In the genomic region with DNA sequence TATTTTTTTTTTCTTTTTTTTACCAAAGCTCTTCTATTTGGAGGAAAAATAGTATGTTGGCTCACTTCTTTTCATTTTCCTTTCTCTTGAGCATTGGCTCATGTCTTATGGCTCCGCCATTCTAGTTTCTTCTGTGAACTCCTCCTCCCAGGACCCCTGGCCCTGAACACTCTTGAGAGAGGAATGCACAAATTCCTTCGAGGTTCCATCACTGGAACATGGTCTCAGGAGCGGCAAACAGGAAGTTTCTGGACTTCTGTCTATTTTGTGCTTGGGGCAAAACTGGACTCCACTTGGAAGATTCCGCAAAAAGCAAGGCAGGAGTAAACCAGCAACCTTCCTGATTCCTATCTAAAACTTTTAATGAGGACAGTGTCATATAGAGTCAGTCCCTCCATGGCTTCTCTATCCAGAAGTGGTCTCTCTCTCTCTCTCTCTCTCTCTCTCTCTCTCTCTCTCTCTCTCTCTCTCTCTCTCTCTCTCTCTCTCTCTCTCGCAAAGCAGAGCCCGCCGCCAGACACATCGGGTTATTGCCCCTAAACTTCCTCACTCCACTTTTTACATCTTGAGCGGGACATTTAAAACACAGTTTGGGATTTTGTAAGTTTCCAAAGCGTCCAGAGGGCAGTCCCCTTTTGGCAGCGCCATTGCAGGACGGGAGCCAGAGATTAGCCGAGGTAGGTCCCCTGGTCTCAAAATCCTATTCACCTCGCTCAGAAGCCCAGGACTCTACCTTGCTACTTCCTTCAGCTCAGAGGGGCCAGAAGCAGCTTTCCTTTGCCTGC, we compare ENCODE assay signal across 8 mouse cellular contexts. TPM values are rescaled to one million over a fixed set of nuclear protein-coding genes. Genes with fewer than 3 reads are reported as not detected.
DNase-seq lines count a peak whose midpoint lies in the region; ATAC-seq and TF ChIP-seq lines count a peak whose summit lies in the region.

A gene (plus strand): TSS at position 399 of the 785 bp plus-strand sequence.

- TF ChIP-seq CTCF in spleen, adult 2 months (IDR thresholded peaks at IDR 0.05; ENCODE audit: extremely low read depth, insufficient read depth, insufficient read length, insufficient replicate concordance), result no peak
- TF ChIP-seq CTCF in intestine, postnatal 0 days (IDR thresholded peaks at IDR 0.05; ENCODE audit: low read depth), result no peak

- DNase-seq in spleen, adult 2 months (ENCODE audit: low read depth in 1 of 2, low spot score in 2 of 2), result no peak
- DNase-seq in spleen, postnatal 4 days (ENCODE audit: low spot score in 2 of 2), result no peak
- peak; percentile 54 for DNase-seq in embryo, embryonic 10.5 days (ENCODE audit: low spot score)
- peak; percentile 78 for DNase-seq in heart, adult 11 months
- no peak for DNase-seq in spleen, postnatal 14 days (ENCODE audit: low spot score in 2 of 2)
- no peak for DNase-seq in spleen, adult 12 weeks (ENCODE audit: low spot score)

- no peaks in the 10 kb centered on the region for H3K4me1 ChIP-seq in spleen, adult 2 months (ENCODE audit: control insufficient read depth, insufficient read depth, insufficient read length)
- peaks cover 3% of the 10 kb centered on the region; the same call in 1 of the 2 replicates for H3K4me1 ChIP-seq in intestine, postnatal 0 days (replicated peaks; ENCODE audit: control insufficient read depth, insufficient read depth, low read length)
- peaks cover 58% of the 10 kb centered on the region for H3K4me1 ChIP-seq in megakaryocyte, embryonic 14.5 days

- peak within 1 kb of the TSS; percentile 91 for H3K4me3 ChIP-seq in spleen, adult 2 months (ENCODE audit: extremely low read depth, insufficient read depth, insufficient read length)
- peak within 1 kb of the TSS; percentile 93 for H3K4me3 ChIP-seq in intestine, postnatal 0 days (ENCODE audit: low read depth, low read length)
- peak within 1 kb of the TSS; percentile 93 for H3K4me3 ChIP-seq in megakaryocyte, embryonic 14.5 days (replicated peaks)

- H3K4me2 ChIP-seq in intestine, postnatal 0 days (replicated peaks; ENCODE audit: low read depth), result peak within 1 kb of the TSS; percentile 79

- no peaks in the 10 kb centered on the region for H3K36me3 ChIP-seq in spleen, adult 2 months (ENCODE audit: control insufficient read depth, insufficient read depth, low read length)
- H3K36me3 ChIP-seq in intestine, postnatal 0 days (ENCODE audit: control insufficient read depth, insufficient read depth), result no peaks in the 10 kb centered on the region
- peaks cover 14% of the 10 kb centered on the region for H3K36me3 ChIP-seq in megakaryocyte, embryonic 14.5 days (replicated peaks; ENCODE audit: low read length)

- ATAC-seq in intestine, postnatal 0 days, result no peak

- H3K27ac ChIP-seq in spleen, adult 2 months (ENCODE audit: insufficient read depth, low read length), result peak within 1 kb of the TSS; percentile 63
- H3K27ac ChIP-seq in intestine, postnatal 0 days (ENCODE audit: low read depth, low read length), result peak within 1 kb of the TSS; percentile 97

- H3K9ac ChIP-seq in intestine, postnatal 0 days (ENCODE audit: low read depth, low read length), result peak within 1 kb of the TSS; percentile 95

- WGBS in spleen, adult 2 months, result 21% methylated on average over 14 of the region's 14 CpGs
- WGBS in intestine, postnatal 0 days, result 14% methylated on average over 14 of the region's 14 CpGs

- H3K9me3 ChIP-seq in intestine, postnatal 0 days (ENCODE audit: control insufficient read depth), result no peaks in the 10 kb centered on the region
- H3K9me3 ChIP-seq in megakaryocyte, embryonic 14.5 days, result no peaks in the 10 kb centered on the region

- no peak for TF ChIP-seq POLR2A in spleen, adult 2 months (IDR thresholded peaks at IDR 0.05; ENCODE audit: low read depth, low read length)

- H3K27me3 ChIP-seq in spleen, adult 2 months (ENCODE audit: control insufficient read depth, insufficient read depth, low read length), result peaks cover 6% of the 10 kb centered on the region; the same call in 1 of the 2 replicates
- H3K27me3 ChIP-seq in intestine, postnatal 0 days (replicated peaks; ENCODE audit: control insufficient read depth, insufficient read depth, low read length), result no peaks in the 10 kb centered on the region
- no peaks in the 10 kb centered on the region for H3K27me3 ChIP-seq in megakaryocyte, embryonic 14.5 days (replicated peaks)

RNA-seq across cellular contexts. Expression of the gene that starts here (rescaled TPM):
- 12.7 and 23.0 TPM in 2 replicates for polyA plus RNA-seq in spleen, adult 2 months (2012; rRNA removed)
- polyA plus RNA-seq in intestine, postnatal 0 days (2015; fragmentation: Nextera tagmentation; extraction: Ambion mirVana), result 60.4 and 63.6 TPM in 2 replicates
- polyA plus RNA-seq in megakaryocyte, embryonic 14.5 days (2012; ENCODE audit: insufficient read depth, low replicate concordance), result 48.6 and 88.1 TPM in 2 replicates

Comparison
In these comparisons a context has a peak if more than half of its experiments do, and no peak if none do; other contexts are left out.
1. DNase-seq: peak in embryo, embryonic 10.5 days (single experiment) and heart, adult 11 months (single experiment); none in spleen, adult 2 months (0 of 2), spleen, postnatal 4 days (0 of 2), spleen, postnatal 14 days (0 of 2) and spleen, adult 12 weeks (single experiment).
2. Peak in every context shown above with its lines, with median percentiles within 50 percentile points of each other: H3K4me3 ChIP-seq.